Mouse (Mus musculus) pancreas, adult 10 weeks (tissue): Measurements from ENCODE around the gene Gm17267. TPM values are rescaled to one million over a fixed set of nuclear protein-coding genes. Genes with fewer than 3 reads are reported as not detected.

Experiments used
- polyA plus RNA-seq: library from polyadenylated mRNA; stranded (reverse); fragments of 350-450 nt; fragmentation: Illumina TruSeq; extraction: RNeasy Lipid Tissue Mini Kit (QIAGEN cat#74804); gene quantifications from one replicate; pipeline ENCODE4 v1.2.3, GENCODE M21; 2015; ENCODE audit warnings: low read depth, low replicate concordance; ENCODE audit not compliant: insufficient read depth

Gene Gm17267
- polyA plus RNA-seq = not detected

GRCm38 (mm10) chrX:126017257-126017656 is at the start of gene Gm17267:
Gene Gm17267 (plus strand): TSS chrX:126017557.

